Mouse (Mus musculus): Measurements from ENCODE around the gene Tef. TPM values are rescaled to one million over a fixed set of nuclear protein-coding genes. Genes with fewer than 3 reads are reported as not detected.

Gene Tef
- polyA plus RNA-seq, 1 experiment from 2014 or later: 25.5 TPM

- H3K4me1 ChIP-seq (ENCODE audit: control insufficient read depth, insufficient read depth, low read length): no peaks in the 10 kb centered on the region
- H3K4me3 ChIP-seq (ENCODE audit: low read depth, low read length): no peak overlapping the region
- H3K4me2 ChIP-seq (ENCODE audit: low read depth, low read length): no peak overlapping the region
- peaks cover 29% of the 10 kb centered on the region for H3K36me3 ChIP-seq (ENCODE audit: control insufficient read depth, insufficient read depth, low read length)
- H3K9ac ChIP-seq (ENCODE audit: low read depth, low read length): no peak overlapping the region
- WGBS: 91% methylated on average over 9 of the region's 9 CpGs
- ATAC-seq (ENCODE audit: low read depth) (no peak), DNase-seq (ENCODE audit: low spot score) (no peak)
- H3K27me3 ChIP-seq (replicated peaks; ENCODE audit: control insufficient read depth, insufficient read depth, low read length): no peaks in the 10 kb centered on the region
- H3K27ac ChIP-seq (replicated peaks; ENCODE audit: low read depth, low read length): no peak overlapping the region
- H3K9me3 ChIP-seq (ENCODE audit: control insufficient read depth, low read length): no peaks in the 10 kb centered on the region
These were observed 36.6 kb upstream of the Tef start for GRCm38 (mm10) chr15:81765651-81766050.

- ATAC-seq (ENCODE audit: low read depth) (no peak), DNase-seq (ENCODE audit: low spot score) (no peak)
- Histone ChIP-seq H3K9me3 (ENCODE audit: control insufficient read depth, low read length) (no peaks in the 10 kb centered on the region), H3K9ac (ENCODE audit: low read depth, low read length) (no peak overlapping the region), H3K36me3 (ENCODE audit: control insufficient read depth, insufficient read depth, low read length) (peaks cover 32% of the 10 kb centered on the region), H3K27me3 (replicated peaks; ENCODE audit: control insufficient read depth, insufficient read depth, low read length) (no peaks in the 10 kb centered on the region), H3K4me1 (ENCODE audit: control insufficient read depth, insufficient read depth, low read length) (no peaks in the 10 kb centered on the region), H3K4me3 (ENCODE audit: low read depth, low read length) (no peak overlapping the region), H3K4me2 (ENCODE audit: low read depth, low read length) (no peak overlapping the region), H3K27ac (replicated peaks; ENCODE audit: low read depth, low read length) (no peak overlapping the region)
- WGBS: 84% methylated on average over 5 of the region's 5 CpGs
These were observed 35.8 kb upstream of the Tef start for GRCm38 (mm10) chr15:81766439-81766838.

DNA sequence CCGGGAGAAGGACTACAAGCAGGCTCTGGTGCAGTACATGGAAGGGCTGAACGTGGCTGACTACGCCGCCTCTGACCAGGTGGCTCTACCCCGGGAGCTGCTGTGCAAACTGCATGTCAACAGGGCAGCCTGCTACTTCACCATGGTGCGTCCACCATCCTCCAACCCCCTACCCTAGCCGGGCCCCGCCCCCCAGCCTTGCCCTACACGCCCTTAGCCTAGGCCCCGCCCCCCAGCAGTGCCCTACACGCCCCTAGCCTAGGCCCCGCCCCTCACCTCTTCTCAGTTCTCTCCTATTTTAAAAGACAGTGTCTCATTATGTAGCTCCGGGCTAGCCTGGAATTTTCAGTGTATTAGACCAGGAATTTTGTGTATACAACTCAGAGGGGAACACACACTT is 33.2 kb upstream of the Tef start:
- H3K9me3 ChIP-seq (ENCODE audit: control insufficient read depth, low read length): no peaks in the 10 kb centered on the region
- DNase-seq (ENCODE audit: low spot score) (no peak), ATAC-seq (ENCODE audit: low read depth) (no peak)
- H3K36me3 ChIP-seq (ENCODE audit: control insufficient read depth, insufficient read depth, low read length): peaks cover 51% of the 10 kb centered on the region
- WGBS: 55% methylated on average over 11 of the region's 13 CpGs
- no peaks in the 10 kb centered on the region for H3K27me3 ChIP-seq (replicated peaks; ENCODE audit: control insufficient read depth, insufficient read depth, low read length)
- no peak overlapping the region for H3K4me2 ChIP-seq (ENCODE audit: low read depth, low read length)
- peaks cover 4% of the 10 kb centered on the region; the same call in 1 of the 2 replicates for H3K4me1 ChIP-seq (ENCODE audit: control insufficient read depth, insufficient read depth, low read length)
- H3K9ac ChIP-seq (ENCODE audit: low read depth, low read length): no peak overlapping the region
- no peak overlapping the region for H3K4me3 ChIP-seq (ENCODE audit: low read depth, low read length)
- H3K27ac ChIP-seq (replicated peaks; ENCODE audit: low read depth, low read length): no peak overlapping the region

- H3K27me3 ChIP-seq (replicated peaks; ENCODE audit: control insufficient read depth, insufficient read depth, low read length): no peaks in the 10 kb centered on the region
- peak overlapping the region; percentile 70 for H3K27ac ChIP-seq (replicated peaks; ENCODE audit: low read depth, low read length)
- H3K36me3 ChIP-seq (ENCODE audit: control insufficient read depth, insufficient read depth, low read length): peaks cover 86% of the 10 kb centered on the region
- WGBS: 36% methylated on average over 20 of the region's 20 CpGs
- DNase-seq (ENCODE audit: low spot score) (peak; percentile 59), ATAC-seq (ENCODE audit: low read depth) (no peak)
- H3K4me2 ChIP-seq (ENCODE audit: low read depth, low read length): no peak overlapping the region
- H3K4me3 ChIP-seq (ENCODE audit: low read depth, low read length): no peak overlapping the region
- no peaks in the 10 kb centered on the region for H3K9me3 ChIP-seq (ENCODE audit: control insufficient read depth, low read length)
- H3K4me1 ChIP-seq (ENCODE audit: control insufficient read depth, insufficient read depth, low read length): peaks cover 4% of the 10 kb centered on the region; the same call in 1 of the 2 replicates
- H3K9ac ChIP-seq (ENCODE audit: low read depth, low read length): 0 out of 2 replicates have a peak overlapping the region, but pooled peaks have one; percentile 30
These were observed 29.6 kb upstream of the Tef start for GRCm38 (mm10) chr15:81772431-81773120.

- H3K9me3 ChIP-seq (ENCODE audit: control insufficient read depth, low read length): no peaks in the 10 kb centered on the region
- whole genome bisulfite sequencing: 88% methylated on average over 15 of the region's 15 CpGs
- no peaks in the 10 kb centered on the region for H3K27me3 ChIP-seq (replicated peaks; ENCODE audit: control insufficient read depth, insufficient read depth, low read length)
- peaks cover 4% of the 10 kb centered on the region; the same call in 1 of the 2 replicates for H3K4me1 ChIP-seq (ENCODE audit: control insufficient read depth, insufficient read depth, low read length)
- ATAC-seq (ENCODE audit: low read depth): no peak
- no peak overlapping the region for H3K9ac ChIP-seq (ENCODE audit: low read depth, low read length)
- DNase-seq (ENCODE audit: low spot score): no peak
- H3K4me2 ChIP-seq (ENCODE audit: low read depth, low read length): no peak overlapping the region
- peaks cover 93% of the 10 kb centered on the region for H3K36me3 ChIP-seq (ENCODE audit: control insufficient read depth, insufficient read depth, low read length)
- no peak overlapping the region for H3K27ac ChIP-seq (replicated peaks; ENCODE audit: low read depth, low read length)
- no peak overlapping the region for H3K4me3 ChIP-seq (ENCODE audit: low read depth, low read length)
These were observed 27.6 kb upstream of the Tef start for GRCm38 (mm10) chr15:81774505-81775171.

GRCm38 (mm10) chr15:81776631-81777422 is 25.4 kb upstream of the Tef start:
- Histone ChIP-seq H3K4me2 (ENCODE audit: low read depth, low read length) (no peak overlapping the region), H3K9me3 (ENCODE audit: control insufficient read depth, low read length) (no peaks in the 10 kb centered on the region), H3K4me3 (ENCODE audit: low read depth, low read length) (no peak overlapping the region), H3K27me3 (replicated peaks; ENCODE audit: control insufficient read depth, insufficient read depth, low read length) (no peaks in the 10 kb centered on the region), H3K4me1 (ENCODE audit: control insufficient read depth, insufficient read depth, low read length) (peaks cover 4% of the 10 kb centered on the region; the same call in 1 of the 2 replicates), H3K36me3 (ENCODE audit: control insufficient read depth, insufficient read depth, low read length) (peaks cover 99% of the 10 kb centered on the region), H3K27ac (replicated peaks; ENCODE audit: low read depth, low read length) (no peak overlapping the region), H3K9ac (ENCODE audit: low read depth, low read length) (no peak overlapping the region)
- ATAC-seq (ENCODE audit: low read depth): no peak
- WGBS: 88% methylated on average over 11 of the region's 11 CpGs
- DNase-seq (ENCODE audit: low spot score): no peak

GRCm38 (mm10) chr15:81781816-81782215 is 20.4 kb upstream of the Tef start:
- Histone ChIP-seq H3K4me3 (ENCODE audit: low read depth, low read length) (no peak overlapping the region), H3K9me3 (ENCODE audit: control insufficient read depth, low read length) (no peaks in the 10 kb centered on the region), H3K9ac (ENCODE audit: low read depth, low read length) (no peak overlapping the region), H3K4me1 (ENCODE audit: control insufficient read depth, insufficient read depth, low read length) (no peaks in the 10 kb centered on the region), H3K27me3 (replicated peaks; ENCODE audit: control insufficient read depth, insufficient read depth, low read length) (no peaks in the 10 kb centered on the region), H3K4me2 (ENCODE audit: low read depth, low read length) (no peak overlapping the region), H3K27ac (replicated peaks; ENCODE audit: low read depth, low read length) (no peak overlapping the region), H3K36me3 (ENCODE audit: control insufficient read depth, insufficient read depth, low read length) (peaks cover 99% of the 10 kb centered on the region)
- no peak for ATAC-seq (ENCODE audit: low read depth)
- WGBS: 86% methylated on average over 7 of the region's 7 CpGs
- DNase-seq (ENCODE audit: low spot score): no peak

DNA sequence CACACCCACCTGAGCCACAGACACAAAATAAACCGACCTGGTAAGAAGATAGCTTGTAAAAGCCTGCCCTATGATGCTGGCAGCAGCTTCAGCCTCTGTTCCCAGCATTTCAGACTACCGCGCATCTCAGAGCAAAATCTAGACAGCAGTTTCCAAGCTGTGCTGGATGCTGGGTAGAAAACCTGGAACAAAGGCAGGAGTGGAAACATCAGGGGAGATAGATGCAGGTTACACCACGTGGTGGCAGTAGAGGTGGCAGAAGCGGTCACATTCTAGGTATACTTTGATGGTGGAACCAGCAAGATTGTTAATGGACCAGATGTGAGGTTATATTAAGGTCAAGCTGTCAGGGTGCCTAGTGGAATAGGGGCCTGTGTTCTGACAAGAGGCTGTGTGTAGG is 17.5 kb upstream of the Tef start:
- Histone ChIP-seq H3K36me3 (ENCODE audit: control insufficient read depth, insufficient read depth, low read length) (peaks cover 97% of the 10 kb centered on the region), H3K27ac (replicated peaks; ENCODE audit: low read depth, low read length) (no peak overlapping the region), H3K4me1 (ENCODE audit: control insufficient read depth, insufficient read depth, low read length) (no peaks in the 10 kb centered on the region), H3K27me3 (replicated peaks; ENCODE audit: control insufficient read depth, insufficient read depth, low read length) (no peaks in the 10 kb centered on the region), H3K9ac (ENCODE audit: low read depth, low read length) (no peak overlapping the region), H3K9me3 (ENCODE audit: control insufficient read depth, low read length) (no peaks in the 10 kb centered on the region), H3K4me2 (ENCODE audit: low read depth, low read length) (no peak overlapping the region), H3K4me3 (ENCODE audit: low read depth, low read length) (no peak overlapping the region)
- ATAC-seq (ENCODE audit: low read depth) (no peak), DNase-seq (ENCODE audit: low spot score) (no peak)
- 69% methylated on average over 5 of the region's 5 CpGs for WGBS

Measured in embryonic facial prominence, embryonic 14.5 days (tissue).